Mouse (Mus musculus) forebrain, embryonic 16.5 days (tissue): ENCODE data around the gene Gm16503. TPM values are rescaled to one million over a fixed set of nuclear protein-coding genes. Genes with fewer than 3 reads are reported as not detected.
"Not testable (repeated sequence)": the region's sequence is repeated elsewhere in the genome, so short reads cannot be mapped to it uniquely, and the experiment has no call there.

Experiments
- ATAC-seq: fragments of 200-750 bp; cut with Nextera tagmentation; 2 replicates; pipeline ENCODE4 v1.8.0; 2017; ENCODE audit warnings: mild to moderate bottlenecking, moderate library complexity
- H3K27ac ChIP-seq: fragments of 300-500 bp; sonication (generic); 2 replicates; pipeline ENCODE4 v1.5.1; 2014; ENCODE audit warnings: low read length, control low read depth
- H3K27me3 ChIP-seq: fragments of 300-500 bp; sonication (generic); replicated peaks from 2 replicates; pipeline ENCODE4 v1.6.1; 2014; ENCODE audit warnings: low read length; ENCODE audit not compliant: control insufficient read depth, insufficient read depth
- H3K36me3 ChIP-seq: fragments of 300-500 bp; sonication (generic); 2 replicates; pipeline ENCODE4 v1.6.1; 2014; ENCODE audit not compliant: control insufficient read depth, insufficient read depth
- H3K4me1 ChIP-seq: fragments of 300-500 bp; sonication (generic); replicated peaks from 2 replicates; pipeline ENCODE4 v1.6.1; 2014; ENCODE audit warnings: low read length; ENCODE audit not compliant: control insufficient read depth, insufficient read depth
- H3K4me2 ChIP-seq: fragments of 300-500 bp; sonication (generic); 2 replicates; pipeline ENCODE4 v1.6.1; 2014; ENCODE audit warnings: mild to moderate bottlenecking, low read length, control low read depth
- H3K4me3 ChIP-seq: fragments of 300-500 bp; sonication (generic); replicated peaks from 2 replicates; pipeline ENCODE4 v1.5.1; 2014; ENCODE audit warnings: mild to moderate bottlenecking, low read length, control low read depth
- H3K9ac ChIP-seq: fragments of 300-500 bp; sonication (generic); replicated peaks from 2 replicates; pipeline ENCODE4 v1.6.1; 2014; ENCODE audit warnings: low read depth, low read length, control low read depth
- H3K9me3 ChIP-seq: fragments of 300-500 bp; sonication (generic); 2 replicates; pipeline ENCODE4 v1.6.1; 2016; ENCODE audit warnings: low read length; ENCODE audit not compliant: control insufficient read depth
- WGBS: fragments of 180-500 bp; shearing (Covaris S2); extraction: QIAGEN DNeasy Blood & Tissue Kit; methylation state at CpG from one replicate; pipeline ENCODE4 v1.1.7; 2014; 5-methylcytosine and 5-hydroxymethylcytosine counted together
- polyA plus RNA-seq: library from polyadenylated mRNA; unstranded; fragments of >200 nt; fragmentation: Nextera tagmentation; extraction: Ambion mirVana; gene quantifications from 2 replicates; pipeline ENCODE4 v1.2.1, GENCODE M21; 2015

The Gm16503 gene
- polyA plus RNA-seq = 0.30 and 0.37 TPM in 2 replicates

DNA sequence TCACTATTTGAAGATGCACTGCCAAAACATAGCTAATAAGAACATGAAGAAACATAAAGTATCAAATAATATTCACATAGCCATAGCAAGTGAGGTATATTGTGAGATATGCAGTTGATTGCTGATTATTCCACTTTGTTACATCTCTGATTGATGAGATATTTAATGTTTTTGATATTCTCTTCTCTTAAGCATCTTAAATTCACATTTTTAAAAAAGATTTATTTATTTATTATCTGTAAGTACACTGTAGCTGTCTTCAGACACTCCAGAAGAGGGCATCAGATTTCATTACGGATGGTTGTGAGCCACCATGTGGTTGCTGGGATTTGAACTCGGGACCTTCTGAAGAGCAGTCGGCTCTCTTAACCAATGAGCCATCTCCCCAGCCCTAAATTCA lies at the start of gene Gm16503:
Gene Gm16503 (plus strand): TSS at position 301 of the 400 bp plus-strand sequence.
- not testable (repeated sequence) for H3K36me3 ChIP-seq, H3K27me3 ChIP-seq, H3K27ac ChIP-seq, ATAC-seq, H3K4me1 ChIP-seq, H3K4me2 ChIP-seq, H3K4me3 ChIP-seq, H3K9ac ChIP-seq
- peaks cover 30% of the 10 kb centered on the region for H3K9me3 ChIP-seq
- 83% methylated on average over 3 of the region's 3 CpGs for WGBS

DNA sequence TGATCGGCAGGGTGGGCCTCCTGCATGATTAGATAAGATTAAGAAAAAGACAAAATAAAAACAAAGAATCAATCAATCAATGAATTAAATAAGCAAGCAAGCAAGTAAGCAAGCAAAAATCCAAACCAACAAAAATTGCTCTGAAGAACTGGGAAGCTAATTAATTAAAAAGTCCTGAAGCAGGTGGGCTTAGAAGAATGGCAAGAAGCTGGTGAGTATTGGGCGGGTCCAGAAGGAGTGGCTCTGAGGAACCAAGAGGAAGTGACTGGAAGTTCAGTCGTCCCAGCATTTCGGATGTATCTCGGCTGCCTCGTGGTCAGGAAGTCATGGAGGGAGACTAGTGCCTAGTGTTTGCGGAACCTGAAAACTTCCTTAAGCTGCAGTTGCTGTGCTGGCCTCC lies 47.9 kb upstream of the Gm16503 start, which contains the start of gene Zfp982:
Gene Zfp982 (plus strand): TSS at position 301 of the 400 bp plus-strand sequence.
- H3K4me2 ChIP-seq, ATAC-seq, H3K27ac ChIP-seq, H3K4me3 ChIP-seq, H3K27me3 ChIP-seq, H3K9ac ChIP-seq, H3K4me1 ChIP-seq, H3K36me3 ChIP-seq: not testable (repeated sequence)
- WGBS = 88% methylated on average over 7 of the region's 7 CpGs
- H3K9me3 ChIP-seq = peaks cover 27% of the 10 kb centered on the region

DNA sequence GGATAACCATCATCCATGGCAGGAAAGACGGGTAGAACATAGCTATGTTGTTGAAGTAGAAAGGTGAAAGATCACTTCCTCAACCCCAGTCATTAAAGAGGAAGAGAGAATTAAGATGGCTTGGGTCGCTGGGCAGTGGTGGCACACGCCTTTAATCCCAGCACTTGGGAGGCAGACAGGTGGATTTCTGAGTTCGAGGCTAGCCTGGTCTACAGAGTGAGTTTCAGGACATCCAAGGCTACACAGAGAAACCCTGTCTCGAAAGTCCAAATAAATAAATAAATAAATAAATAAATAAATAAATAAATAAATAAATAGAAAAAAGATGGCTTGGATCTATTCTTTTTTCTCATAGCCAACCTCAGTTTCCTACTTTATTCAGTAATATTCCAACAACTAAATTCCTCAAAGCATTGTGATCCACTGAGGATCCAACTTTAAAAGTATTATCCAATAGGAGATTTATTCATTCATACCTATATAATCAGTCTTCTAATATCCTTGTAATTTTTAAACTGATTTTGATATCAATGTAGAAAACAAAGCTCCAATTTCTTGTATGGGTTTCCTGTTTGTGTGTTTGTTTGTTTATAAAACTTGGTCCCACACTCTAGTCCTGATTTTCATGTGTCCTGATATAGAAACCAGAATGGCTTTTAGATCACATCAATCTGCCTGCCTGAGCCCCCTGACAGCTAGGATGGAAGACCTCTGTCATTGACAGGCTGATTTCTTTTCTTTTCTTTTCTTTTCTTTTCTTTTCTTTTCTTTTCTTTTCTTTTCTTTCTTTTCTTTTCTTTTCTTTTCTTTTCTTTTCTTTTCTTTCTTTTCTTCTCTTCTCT lies 41.0 kb upstream of the Gm16503 start:
- H3K4me1 ChIP-seq, H3K9ac ChIP-seq, H3K9me3 ChIP-seq, H3K4me3 ChIP-seq, H3K36me3 ChIP-seq, ATAC-seq, H3K27me3 ChIP-seq, H3K27ac ChIP-seq, H3K4me2 ChIP-seq: not testable (repeated sequence)
- WGBS = 86% methylated on average over 5 of the region's 5 CpGs

DNA sequence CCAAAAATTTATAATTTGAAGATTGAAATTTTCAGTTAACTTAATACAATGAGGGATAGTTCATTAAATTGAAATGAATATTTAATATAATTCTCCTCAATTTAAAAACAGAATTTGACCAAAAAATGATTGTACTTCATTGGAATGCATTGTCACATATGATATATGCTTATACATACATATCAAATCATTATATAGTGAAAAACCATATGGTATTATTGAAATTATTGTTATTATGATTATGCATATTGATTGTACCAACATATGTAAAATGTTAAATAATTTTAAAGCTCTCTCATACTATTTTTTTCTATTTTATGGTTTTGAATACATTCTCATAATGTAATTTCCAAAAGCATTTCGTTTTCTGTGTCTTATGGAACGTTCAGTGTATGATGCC lies 30.8 kb upstream of the Gm16503 start:
- no peak overlapping the region for H3K27ac ChIP-seq
- H3K36me3 ChIP-seq = no peaks in the 10 kb centered on the region
- ATAC-seq = no peak
- no peak overlapping the region for H3K4me2 ChIP-seq
- WGBS = 78% methylated on average over 2 of the region's 2 CpGs
- no peak overlapping the region for H3K9ac ChIP-seq
- H3K27me3 ChIP-seq = no peaks in the 10 kb centered on the region
- no peak overlapping the region for H3K4me3 ChIP-seq
- no peaks in the 10 kb centered on the region for H3K4me1 ChIP-seq
- H3K9me3 ChIP-seq = peaks cover 20% of the 10 kb centered on the region

DNA sequence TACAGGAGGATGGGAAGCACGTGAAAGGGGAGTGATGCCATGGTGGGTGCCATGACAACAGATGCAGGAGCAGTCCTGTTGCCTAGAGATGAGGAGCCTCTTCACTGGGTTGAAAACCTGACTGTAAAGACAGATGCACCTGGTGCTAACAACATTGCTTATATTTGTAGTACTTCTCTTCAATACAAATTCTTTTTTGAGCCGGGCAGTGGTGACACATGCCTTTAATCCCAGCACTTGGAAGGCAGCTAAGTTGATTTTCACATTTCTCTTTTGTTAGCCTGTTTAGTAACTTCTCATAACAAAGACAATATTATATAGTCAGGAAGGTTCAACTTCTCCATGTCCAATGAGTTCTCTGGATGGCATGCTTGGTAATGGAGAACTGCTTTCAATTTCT lies 21.0 kb upstream of the Gm16503 start:
- Histone ChIP-seq H3K4me3 (no peak overlapping the region), H3K27me3 (no peaks in the 10 kb centered on the region), H3K9ac (no peak overlapping the region), H3K27ac (no peak overlapping the region), H3K4me1 (no peaks in the 10 kb centered on the region), H3K36me3 (no peaks in the 10 kb centered on the region), H3K4me2 (no peak overlapping the region), H3K9me3 (peaks cover 53% of the 10 kb centered on the region)
- no peak for ATAC-seq
- 72% methylated on average over 2 of the region's 2 CpGs for WGBS

DNA sequence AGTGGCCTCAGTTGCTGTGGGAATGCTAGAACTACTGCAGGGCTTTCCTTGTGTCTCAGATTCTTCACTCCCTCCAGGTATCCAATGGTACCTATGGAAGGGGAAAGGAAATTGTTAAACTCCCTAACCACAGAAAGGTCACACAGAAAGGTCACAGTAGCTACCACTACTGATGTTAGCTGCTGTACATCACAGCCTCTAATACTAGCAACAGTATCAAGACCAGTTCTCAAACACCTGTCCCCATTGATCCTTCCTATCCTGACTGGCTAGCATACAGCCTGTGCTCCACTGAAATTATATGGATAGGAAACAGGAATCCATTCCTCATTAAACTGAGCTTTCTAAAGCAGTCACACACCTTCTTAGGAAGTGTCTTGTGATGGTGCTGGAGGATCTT lies 19.9 kb upstream of the Gm16503 start:
- Histone ChIP-seq H3K27ac (no peak overlapping the region), H3K4me1 (no peaks in the 10 kb centered on the region), H3K27me3 (no peaks in the 10 kb centered on the region), H3K4me3 (no peak overlapping the region), H3K9me3 (peaks cover 56% of the 10 kb centered on the region), H3K36me3 (no peaks in the 10 kb centered on the region), H3K9ac (no peak overlapping the region), H3K4me2 (no peak overlapping the region)
- no peak for ATAC-seq

DNA sequence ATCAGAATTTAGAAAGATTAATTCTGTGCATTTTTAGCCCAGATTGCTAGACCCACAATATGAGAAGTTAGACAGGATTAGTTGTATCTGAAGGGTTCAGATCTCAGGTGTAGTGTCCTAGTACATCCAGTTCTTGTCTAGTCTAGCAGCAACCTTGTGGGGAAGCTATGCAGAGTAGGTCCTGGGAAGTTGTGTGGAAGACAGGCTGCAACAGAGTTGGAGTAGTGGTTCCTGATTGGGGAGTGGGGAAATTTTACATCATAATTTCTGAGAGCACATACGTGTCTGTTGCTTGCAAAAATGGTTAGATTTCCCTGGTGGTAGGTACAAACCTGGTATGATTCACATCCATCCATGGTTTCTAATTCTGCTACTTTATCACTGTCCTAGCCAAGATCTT lies 14.9 kb upstream of the Gm16503 start:
- Histone ChIP-seq H3K36me3 (no peaks in the 10 kb centered on the region), H3K9me3 (peaks cover 52% of the 10 kb centered on the region), H3K4me3 (no peak overlapping the region), H3K4me1 (no peaks in the 10 kb centered on the region), H3K9ac (no peak overlapping the region), H3K4me2 (no peak overlapping the region), H3K27ac (no peak overlapping the region), H3K27me3 (no peaks in the 10 kb centered on the region)
- 80% methylated on average over 1 of the region's 1 CpGs for WGBS
- no peak for ATAC-seq

DNA sequence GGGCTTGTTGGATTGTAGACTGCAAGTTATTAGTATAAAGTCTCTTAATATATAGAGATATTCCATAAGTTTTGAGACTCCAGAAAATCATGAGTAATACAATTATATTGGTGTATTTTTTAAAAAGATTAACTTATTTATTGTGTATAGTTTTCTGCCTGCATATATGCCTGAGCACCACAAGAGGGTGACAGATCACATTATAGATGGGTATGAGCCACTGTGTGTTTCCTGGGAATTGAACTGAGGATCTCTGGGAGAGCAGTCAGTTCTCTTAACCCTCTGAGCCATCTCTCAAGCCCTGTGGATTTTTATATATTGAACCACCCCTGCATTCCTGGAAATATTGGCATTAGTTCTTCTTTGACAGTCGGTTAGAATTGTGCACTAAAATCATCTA lies 9.7 kb upstream of the Gm16503 start:
- Histone ChIP-seq H3K4me3 (no peak overlapping the region), H3K9ac (no peak overlapping the region), H3K4me2 (no peak overlapping the region), H3K27me3 (no peaks in the 10 kb centered on the region), H3K9me3 (peaks cover 25% of the 10 kb centered on the region), H3K4me1 (no peaks in the 10 kb centered on the region), H3K36me3 (no peaks in the 10 kb centered on the region), H3K27ac (no peak overlapping the region)
- ATAC-seq = no peak
- 93% methylated on average over 1 of the region's 1 CpGs for WGBS

DNA sequence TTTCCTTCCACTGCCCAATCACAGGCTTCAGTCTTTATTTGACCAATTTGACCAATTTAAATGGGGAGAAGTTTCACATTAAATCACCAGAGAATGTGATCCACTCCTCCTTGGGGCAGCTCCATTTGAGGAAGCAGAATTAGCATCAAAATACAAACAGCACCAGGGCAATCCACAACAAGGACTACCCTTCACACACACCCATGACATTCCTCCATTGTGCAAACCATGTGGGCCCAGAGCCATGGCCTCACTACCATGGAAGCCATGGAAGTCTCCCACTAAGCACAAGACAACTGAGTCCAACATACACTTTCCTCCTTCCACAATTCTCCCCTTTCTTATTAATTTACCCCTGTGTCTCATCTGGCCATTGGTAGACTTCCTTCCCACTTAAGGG lies 4.1 kb upstream of the Gm16503 start:
- H3K9me3 ChIP-seq = peaks cover 29% of the 10 kb centered on the region; the same call in 1 of the 2 replicates
- not testable (repeated sequence) for ATAC-seq, H3K27me3 ChIP-seq, H3K27ac ChIP-seq, H3K4me1 ChIP-seq, H3K4me3 ChIP-seq, H3K4me2 ChIP-seq, H3K9ac ChIP-seq, H3K36me3 ChIP-seq
